9 mouse cellular contexts compared by ENCODE assay signal in the genomic region with DNA sequence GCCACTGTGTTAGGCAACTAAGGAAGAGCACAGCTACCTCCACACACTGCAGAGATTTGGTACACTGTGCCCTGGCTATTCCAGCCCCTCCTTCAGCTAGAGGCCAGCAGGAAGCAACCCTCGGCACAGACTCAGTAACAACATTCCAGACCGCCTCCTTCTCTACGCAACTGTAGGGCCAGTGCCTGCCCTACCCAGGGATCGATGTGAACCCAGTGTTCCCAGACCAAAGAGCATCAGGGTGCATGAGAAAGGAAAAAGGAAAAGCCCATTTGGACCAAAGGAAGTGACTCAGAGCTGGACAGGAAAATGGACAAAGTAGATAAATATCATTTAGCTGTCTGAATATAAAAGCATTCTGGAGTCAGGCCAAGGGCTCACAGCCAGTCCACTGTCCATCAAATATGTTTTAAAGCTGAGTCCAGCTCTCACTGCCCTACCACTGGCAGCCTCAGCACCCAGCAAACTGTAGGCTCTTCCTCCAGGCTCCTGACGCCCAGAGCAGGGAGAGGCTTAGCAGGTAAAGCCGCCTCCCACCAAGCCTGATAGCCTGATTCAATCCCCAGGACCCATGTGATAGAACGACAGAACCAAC. TPM values are rescaled to one million over a fixed set of nuclear protein-coding genes. Genes with fewer than 3 reads are reported as not detected.
DNase-seq lines count a peak whose midpoint lies in the region; ATAC-seq and TF ChIP-seq lines count a peak whose summit lies in the region.
"Had no signal": no experiment of that assay in that cellular context is flagged by ENCODE, and none has a peak within 500 bp of the region (broad histone marks: within the 10 kb centered on the region; RNA-seq: fewer than 3 reads in every experiment).

No protein-coding gene starts in this region.

- no peaks in the 10 kb centered on the region for H3K9me3 ChIP-seq in heart, embryonic 13.5 days
- no peaks in the 10 kb centered on the region for H3K9me3 ChIP-seq in kidney, postnatal 0 days (replicated peaks; ENCODE audit: low read length)

- no peak for TF ChIP-seq CTCF in kidney, postnatal 0 days (IDR thresholded peaks at IDR 0.05; ENCODE audit: low read depth)

- peak overlapping the region; percentile 33 for H3K4me2 ChIP-seq in heart, embryonic 13.5 days
- H3K4me2 ChIP-seq in kidney, postnatal 0 days (ENCODE audit: low read length), result peak overlapping the region; percentile 9; the same call in 1 of the 2 replicates

- peak; percentile 37; the same call in 1 of the 2 replicates for ATAC-seq in heart, embryonic 13.5 days (ENCODE audit: extremely low read depth, insufficient number of reproducible peaks, low FRiP score, low TSS enrichment)
- ATAC-seq in kidney, postnatal 0 days (replicated peaks; ENCODE audit: low FRiP score, low read depth), result peak; percentile 58
- no peak for ATAC-seq in granulocyte monocyte progenitor cell, adult 5-6 weeks (replicated peaks; ENCODE audit: poor library complexity, severe bottlenecking)

- peak; percentile 31 for DNase-seq in ovary, adult 18-20 months (ENCODE audit: low spot score)
- no peak for DNase-seq in ovary, postnatal 36 days (ENCODE audit: low spot score)
- DNase-seq in kidney, postnatal 0 days (ENCODE audit: low spot score), result peak; percentile 86
- DNase-seq in lung, postnatal 25 days (ENCODE audit: low spot score), result peak; percentile 91
- no peak for DNase-seq in left cerebral cortex, postnatal 14 days (ENCODE audit: low spot score in 2 of 2)
- DNase-seq in spleen, adult 12 weeks (ENCODE audit: low spot score), result no peak

- no peaks in the 10 kb centered on the region for H3K27me3 ChIP-seq in heart, embryonic 13.5 days (replicated peaks)
- no peaks in the 10 kb centered on the region for H3K27me3 ChIP-seq in kidney, postnatal 0 days (ENCODE audit: insufficient read depth, low read length)

- H3K9ac ChIP-seq in heart, embryonic 13.5 days, result peak overlapping the region; percentile 65
- H3K9ac ChIP-seq in kidney, postnatal 0 days (ENCODE audit: low read depth, low read length), result no peak overlapping the region

- peaks cover 64% of the 10 kb centered on the region for H3K4me1 ChIP-seq in heart, embryonic 13.5 days
- H3K4me1 ChIP-seq in kidney, postnatal 0 days (replicated peaks; ENCODE audit: insufficient read depth, low read length), result peaks cover 16% of the 10 kb centered on the region

- peak overlapping the region; percentile 88 for H3K27ac ChIP-seq in heart, embryonic 13.5 days (replicated peaks)
- H3K27ac ChIP-seq in kidney, postnatal 0 days, result peak overlapping the region; percentile 72

- H3K36me3 ChIP-seq in heart, embryonic 13.5 days, result peaks cover 25% of the 10 kb centered on the region
- H3K36me3 ChIP-seq in kidney, postnatal 0 days (ENCODE audit: insufficient read depth, low read length), result 0 out of 2 replicates have a peak, but pooled peaks cover 4% of the 10 kb centered on the region

- H3K4me3 ChIP-seq in heart, embryonic 13.5 days, result no peak overlapping the region
- no peak overlapping the region for H3K4me3 ChIP-seq in kidney, postnatal 0 days (replicated peaks; ENCODE audit: low read depth, low read length)
- H3K4me3 ChIP-seq: erythroblast, embryonic 14.5 days had no signal

- intact Hi-C loops in left cerebral cortex, postnatal 14 days (cut with DNase I), result no loop called here

- WGBS in heart, embryonic 13.5 days, result 36% methylated on average over 7 of the region's 7 CpGs
- WGBS in kidney, postnatal 0 days, result 34% methylated on average over 7 of the region's 7 CpGs

RNA-seq across cellular contexts. Expression of gene Map1lc3b, which starts 29.3 kb away (rescaled TPM):
- polyA plus RNA-seq in heart, embryonic 13.5 days (2015; fragmentation: Nextera tagmentation; extraction: Ambion mirVana), result 187 and 188 TPM in 2 replicates
- polyA plus RNA-seq in kidney, postnatal 0 days (2015; fragmentation: Nextera tagmentation; extraction: Ambion mirVana), result 281 and 284 TPM in 2 replicates
- total RNA-seq in left cerebral cortex, postnatal 14 days (2021), result 100 to 1,000 TPM; 181 to 183 TPM
- total RNA-seq in granulocyte monocyte progenitor cell, adult 5-6 weeks (2014; fragmentation: Nextera tagmentation), result 77.9 and 84.4 TPM in 2 replicates
- total RNA-seq in granulocyte monocyte progenitor cell, adult 5-6 weeks (2017), result 68.5 and 77.1 TPM in 2 replicates

RNA-seq across cellular contexts. Expression of gene Zcchc14, which starts 33.2 kb away (rescaled TPM):
- 7.8 and 8.7 TPM in 2 replicates for polyA plus RNA-seq in heart, embryonic 13.5 days (2015; fragmentation: Nextera tagmentation; extraction: Ambion mirVana)
- 10.9 and 13.5 TPM in 2 replicates for polyA plus RNA-seq in kidney, postnatal 0 days (2015; fragmentation: Nextera tagmentation; extraction: Ambion mirVana)
- 10 to 100 TPM; 71.8 to 75.9 TPM for total RNA-seq in left cerebral cortex, postnatal 14 days (2021)
- total RNA-seq in granulocyte monocyte progenitor cell, adult 5-6 weeks (2014; fragmentation: Nextera tagmentation), result not detected in 2 replicates
- total RNA-seq in granulocyte monocyte progenitor cell, adult 5-6 weeks (2017), result 0.30 TPM in 1 of 2 replicates, not detected in the other
- polyA plus RNA-seq: erythroblast, embryonic 14.5 days had no signal

RNA-seq across cellular contexts. Expression of gene Fbxo31, which starts 40.9 kb away (rescaled TPM):
- 7.8 and 9.8 TPM in 2 replicates for polyA plus RNA-seq in heart, embryonic 13.5 days (2015; fragmentation: Nextera tagmentation; extraction: Ambion mirVana)
- 13.4 and 14.9 TPM in 2 replicates for polyA plus RNA-seq in kidney, postnatal 0 days (2015; fragmentation: Nextera tagmentation; extraction: Ambion mirVana)
- 100 to 1,000 TPM; 101 to 104 TPM for total RNA-seq in left cerebral cortex, postnatal 14 days (2021)
- total RNA-seq in granulocyte monocyte progenitor cell, adult 5-6 weeks (2014; fragmentation: Nextera tagmentation), result 6.8 and 17.9 TPM in 2 replicates
- total RNA-seq in granulocyte monocyte progenitor cell, adult 5-6 weeks (2017), result 6.2 and 7.8 TPM in 2 replicates

Comparison
In these comparisons a context has a peak if more than half of its experiments do, and no peak if none do; other contexts are left out.
1. DNase-seq: peak in ovary, adult 18-20 months (single experiment), kidney, postnatal 0 days (single experiment) and lung, postnatal 25 days (single experiment); none in ovary, postnatal 36 days (single experiment), left cerebral cortex, postnatal 14 days (0 of 2) and spleen, adult 12 weeks (single experiment).
2. RNA of gene Zcchc14, which starts 33.2 kb away (total RNA-seq): 71.8 to 75.9 TPM in left cerebral cortex, postnatal 14 days; 0.30 TPM in granulocyte monocyte progenitor cell, adult 5-6 weeks; every median in the first group is over 10 times any median in the second.
3. RNA of gene Fbxo31, which starts 40.9 kb away (total RNA-seq): 101 to 104 TPM in left cerebral cortex, postnatal 14 days; 6.2 to 17.9 TPM in granulocyte monocyte progenitor cell, adult 5-6 weeks; every median in the first group is over 4 times any median in the second.